Mouse (Mus musculus): Measurements from ENCODE around the gene Oca2.

The Oca2 gene

GRCm38 (mm10) chr7:56382706-56383105, 143.1 kb downstream of the Oca2 start:
- DNase-seq (ENCODE audit: low read depth) = no peak

DNA sequence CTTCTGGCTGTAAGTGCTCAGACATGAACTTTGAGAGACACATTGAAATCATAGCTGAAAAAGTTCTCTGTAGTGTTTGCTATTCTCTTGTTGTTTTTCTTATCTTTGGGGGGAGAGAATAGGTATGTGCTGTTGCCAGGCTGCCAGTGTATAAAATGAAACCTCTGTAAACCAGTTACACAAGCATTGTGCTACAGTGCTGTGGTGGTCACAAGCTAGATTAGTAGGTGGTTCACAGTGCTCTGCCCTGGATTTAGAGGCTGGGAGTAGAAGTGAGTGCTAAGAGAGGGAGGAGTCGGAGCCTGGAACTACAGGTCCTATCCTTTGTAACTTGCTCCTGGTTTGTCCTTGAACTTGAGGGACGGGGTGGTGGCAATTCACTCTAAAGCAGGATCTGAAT, 148.7 kb downstream of the Oca2 start:
- DNase-seq (ENCODE audit: low read depth) = no peak

DNA sequence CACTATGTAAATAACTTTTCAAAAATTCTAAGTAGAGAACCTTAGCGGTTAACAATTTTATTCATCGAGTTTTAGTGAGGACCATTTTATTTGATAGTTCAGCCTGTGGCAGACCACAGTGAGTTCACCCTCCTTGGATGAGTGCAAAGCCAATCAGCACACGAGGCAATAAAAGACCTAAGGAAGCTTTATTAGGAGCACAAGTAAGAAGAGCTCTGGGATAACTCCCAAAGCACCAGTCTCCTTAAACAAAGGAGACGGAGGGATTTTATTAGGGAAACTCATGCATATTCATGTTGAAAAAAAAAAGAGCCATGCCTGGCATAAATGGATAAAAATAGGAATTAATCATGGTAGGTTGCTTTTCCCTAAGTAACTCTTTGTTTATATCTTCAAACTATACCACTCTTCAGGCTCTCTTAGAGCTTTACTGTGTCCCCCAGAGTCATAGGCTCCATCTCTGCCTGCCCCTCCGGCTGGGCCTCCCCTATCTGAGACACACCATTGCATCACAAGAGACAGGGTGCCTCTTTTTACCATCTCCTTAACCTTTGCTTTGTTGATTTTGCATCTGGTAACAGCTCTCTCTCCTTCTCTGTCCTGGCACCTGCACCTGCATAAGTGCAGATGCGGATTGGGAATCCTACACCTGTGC, 178.7 kb downstream of the Oca2 start:
- DNase-seq (ENCODE audit: low read depth) = no peak

GRCm38 (mm10) chr7:56419253-56419844, 179.8 kb downstream of the Oca2 start:
- DNase-seq (ENCODE audit: low read depth) = no peak

DNA sequence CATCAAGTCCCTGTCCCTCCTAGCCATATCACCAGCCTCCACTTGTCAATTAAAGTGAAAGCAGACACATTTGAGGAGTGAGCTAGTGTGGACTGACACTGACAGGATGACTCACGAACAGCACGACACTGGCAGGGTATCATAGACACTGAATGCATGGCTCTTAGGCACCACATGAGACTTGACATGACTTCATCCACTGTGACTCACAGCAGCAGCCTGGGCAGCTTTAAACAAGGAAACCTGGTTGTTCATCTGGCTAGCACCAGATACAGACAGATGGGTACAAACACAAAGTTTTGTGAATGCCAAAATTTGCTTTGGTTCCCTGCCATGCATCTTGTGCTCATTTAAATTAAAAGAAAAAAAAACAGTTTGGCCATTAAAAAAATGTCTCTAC, 182.4 kb downstream of the Oca2 start:
- DNase-seq (ENCODE audit: low read depth) = no peak

DNA sequence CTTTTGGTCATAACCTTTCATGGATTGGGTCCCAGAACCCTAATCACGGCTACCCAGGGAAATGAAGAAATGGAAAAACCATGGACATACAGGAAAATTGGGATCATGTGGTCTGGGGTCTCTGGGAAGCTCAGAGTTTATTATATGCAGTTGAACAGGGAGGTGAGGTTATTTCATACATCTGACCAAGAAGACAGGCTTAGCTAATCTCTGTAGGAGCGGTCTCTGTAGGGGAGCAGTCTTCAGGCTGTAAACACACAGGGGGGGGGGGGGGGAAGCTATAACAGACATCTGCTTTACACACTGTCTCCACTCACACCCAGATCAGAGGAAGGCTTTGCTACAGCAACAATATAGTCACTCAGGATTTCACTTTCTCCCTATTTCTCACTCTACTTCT, 184.0 kb downstream of the Oca2 start:
- no peak for DNase-seq (ENCODE audit: low read depth)

DNA sequence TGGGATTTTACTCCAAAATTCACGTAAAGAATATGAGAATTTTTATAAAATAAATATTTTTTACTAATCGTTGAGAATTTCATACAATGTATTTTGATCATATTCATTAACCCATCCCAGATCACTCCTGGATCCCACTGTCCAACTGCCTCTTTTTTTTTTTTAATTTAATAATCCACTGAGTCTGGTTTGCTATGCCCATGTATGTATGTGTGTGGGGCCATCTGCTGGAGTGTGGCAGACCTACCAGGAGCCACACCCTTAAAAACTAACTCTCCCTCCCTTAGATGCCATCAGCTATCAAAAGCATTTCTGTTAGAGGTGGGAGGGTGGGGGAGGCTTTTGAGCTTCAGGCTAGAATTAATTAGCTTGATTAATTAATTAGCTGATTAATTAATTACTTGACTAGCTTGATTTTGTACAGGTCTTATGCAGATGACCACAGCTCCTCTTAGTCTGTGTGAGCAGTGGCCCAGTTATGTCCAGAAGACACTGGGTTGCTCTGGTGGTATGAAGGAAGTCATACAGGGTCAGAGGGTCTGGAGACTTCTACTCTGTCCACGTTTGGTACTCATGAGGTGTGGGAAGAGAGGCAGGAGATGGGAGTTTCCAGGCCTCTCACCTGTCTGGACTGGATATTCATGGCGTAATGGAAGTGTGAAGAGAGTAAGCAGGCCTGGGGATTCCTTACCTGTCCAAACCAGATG, 221.4 kb downstream of the Oca2 start:
- DNase-seq (ENCODE audit: low read depth) = no peak

DNA sequence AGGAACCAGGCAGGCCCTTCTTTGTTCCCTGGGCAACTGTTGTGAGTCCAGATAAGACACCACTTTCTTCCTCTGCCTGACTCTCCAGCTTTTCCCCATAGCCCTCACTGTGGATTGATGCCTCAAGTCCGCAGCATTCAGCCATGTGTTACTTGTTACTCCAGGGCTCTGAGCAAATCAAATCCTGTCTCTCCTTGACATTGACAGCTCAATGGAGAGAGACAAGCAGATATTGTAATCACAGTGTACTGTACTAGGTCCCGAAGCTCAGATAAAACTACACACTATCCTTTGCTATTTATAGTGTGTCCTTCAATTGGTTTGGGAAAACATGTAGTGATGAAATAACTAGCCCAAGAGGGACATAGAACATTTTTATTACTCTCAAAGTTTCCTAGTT, 258.7 kb downstream of the Oca2 start:
- DNase-seq (ENCODE audit: low read depth) = no peak

GRCm38 (mm10) chr7:56499319-56499718, 259.8 kb downstream of the Oca2 start:
- no peak for DNase-seq (ENCODE audit: low read depth)

- no peak for DNase-seq (ENCODE audit: low read depth)
Observed at GRCm38 (mm10) chr7:56499767-56500166, 260.2 kb downstream of the Oca2 start.

GRCm38 (mm10) chr7:56500438-56500837, 260.9 kb downstream of the Oca2 start:
- no peak for DNase-seq (ENCODE audit: low read depth)

DNA sequence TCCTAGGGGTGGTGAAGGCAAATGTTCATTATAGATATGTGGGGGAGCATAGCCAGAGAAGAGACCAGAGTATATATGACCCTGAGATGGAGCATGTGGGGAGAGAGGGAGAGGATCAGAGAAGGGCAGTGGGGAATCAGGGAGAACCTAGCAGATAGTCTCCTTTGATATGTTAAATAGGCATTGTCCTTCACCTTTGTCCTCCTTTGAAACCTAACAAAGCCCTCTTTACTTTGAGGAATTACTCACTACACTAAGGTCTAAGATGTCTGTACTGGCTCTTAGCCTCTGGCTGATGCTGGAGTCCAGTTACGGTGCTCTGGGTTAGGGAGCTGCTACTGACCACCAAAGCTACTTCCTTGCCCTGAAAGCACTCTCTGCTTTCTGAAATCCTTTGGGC, 279.0 kb downstream of the Oca2 start:
- DNase-seq (ENCODE audit: low read depth) = no peak

- no peak for DNase-seq (ENCODE audit: low read depth)
Observed at GRCm38 (mm10) chr7:56519741-56520140, 280.2 kb downstream of the Oca2 start.

DNA sequence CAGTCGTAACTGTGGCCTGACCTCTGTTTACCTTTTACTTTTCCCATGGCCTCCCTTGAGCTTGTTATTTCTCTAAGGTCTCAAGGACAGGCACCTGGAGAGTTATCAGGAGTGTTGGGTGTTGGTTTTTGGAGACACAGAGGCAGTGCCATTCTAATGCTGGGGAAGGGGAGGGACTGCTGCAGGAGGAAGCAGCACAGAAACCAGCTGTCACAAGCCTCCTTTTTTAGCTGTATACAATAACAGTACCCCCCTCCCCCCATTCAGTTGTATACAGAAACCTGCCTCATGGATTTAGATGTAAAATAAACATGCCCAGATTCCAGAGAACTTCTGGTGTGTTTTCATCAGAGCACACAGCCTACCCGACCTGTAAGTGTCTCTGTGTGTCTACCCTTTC, 295.3 kb downstream of the Oca2 start:
- DNase-seq (ENCODE audit: low read depth) = no peak

GRCm38 (mm10) chr7:56549226-56549625, 309.7 kb downstream of the Oca2 start:
- DNase-seq (ENCODE audit: low read depth) = no peak

DNA sequence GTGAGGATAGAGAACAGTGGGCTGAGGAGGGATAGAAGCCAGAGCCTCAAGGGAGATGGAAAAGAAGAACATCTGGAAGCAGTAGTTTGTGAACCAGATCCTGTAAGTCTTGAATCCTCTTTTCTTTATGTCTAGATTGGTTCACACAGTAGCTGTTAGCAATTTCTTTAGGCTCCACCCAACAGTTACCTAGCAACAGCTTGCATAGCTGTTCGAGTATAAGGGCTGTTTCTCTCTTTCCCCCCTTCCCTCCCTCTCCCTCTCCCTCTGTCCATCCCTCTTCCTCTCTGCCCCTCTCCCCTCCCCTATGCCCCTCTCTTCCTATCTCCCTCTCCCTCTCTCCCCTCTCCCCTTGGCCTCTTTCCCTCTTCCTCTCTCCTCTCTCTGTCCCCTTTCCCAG, 312.2 kb downstream of the Oca2 start:
- DNase-seq (ENCODE audit: low read depth) = no peak

Measured in c-Kit-positive CD71-positive TER-119-negative erythroid progenitor cells, embryonic 14.5 days (primary cell).